Mouse (Mus musculus) gonadal fat pad, adult 2 months (tissue): ENCODE results near the gene Fads2. TPM values are rescaled to one million over a fixed set of nuclear protein-coding genes. Genes with fewer than 3 reads are reported as not detected.

ENCODE experiments used
- DNase-seq: peaks from one replicate; pipeline ENCODE4 v3.0.0-alpha.2; 2012; ENCODE audit warnings: low read depth
- polyA plus RNA-seq: library from polyadenylated mRNA; depleted of rRNA; stranded (reverse); fragments of >200 nt; gene quantifications from 2 replicates; pipeline ENCODE4 v1.2.3, GENCODE M21; 2012

Fads2 gene
- polyA plus RNA-seq, 1 experiment: 318 TPM

GRCm38 (mm10) chr19:10041388-10042148, 60.0 kb downstream of the Fads2 start, which contains the start of gene Fads3:
Fads3 (plus strand) TSS chr19:10041569.
- DNase-seq: no peak

DNA sequence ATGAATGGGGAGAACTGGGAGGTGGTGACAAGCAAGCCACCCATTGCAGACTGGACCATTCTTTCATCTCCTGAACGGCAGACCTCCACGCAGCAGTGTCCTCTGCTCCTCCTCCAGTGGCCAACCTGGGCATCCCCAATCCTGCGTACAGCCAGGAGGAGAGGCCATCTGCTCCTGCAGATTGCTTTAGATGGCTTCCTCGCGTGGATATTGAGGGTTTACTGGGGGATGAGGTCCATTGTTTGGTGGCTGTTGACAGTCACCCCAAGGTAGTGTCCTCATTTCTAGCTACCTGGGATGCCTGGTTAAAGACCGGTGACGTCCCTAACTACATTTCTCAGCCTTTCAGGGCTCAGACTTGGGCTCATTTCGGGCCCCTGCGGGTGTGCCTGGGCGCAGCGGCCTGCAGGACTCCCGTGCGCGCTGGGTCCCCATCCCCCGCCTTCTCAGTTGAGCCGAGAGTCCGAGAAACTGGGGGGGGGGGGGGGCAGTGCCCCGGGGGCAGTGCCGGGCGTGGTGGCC, 60.6 kb downstream of the Fads2 start:
- no peak for DNase-seq

- DNase-seq: no peak
Observed at GRCm38 (mm10) chr19:10039615-10040014, 61.9 kb downstream of the Fads2 start.

DNA sequence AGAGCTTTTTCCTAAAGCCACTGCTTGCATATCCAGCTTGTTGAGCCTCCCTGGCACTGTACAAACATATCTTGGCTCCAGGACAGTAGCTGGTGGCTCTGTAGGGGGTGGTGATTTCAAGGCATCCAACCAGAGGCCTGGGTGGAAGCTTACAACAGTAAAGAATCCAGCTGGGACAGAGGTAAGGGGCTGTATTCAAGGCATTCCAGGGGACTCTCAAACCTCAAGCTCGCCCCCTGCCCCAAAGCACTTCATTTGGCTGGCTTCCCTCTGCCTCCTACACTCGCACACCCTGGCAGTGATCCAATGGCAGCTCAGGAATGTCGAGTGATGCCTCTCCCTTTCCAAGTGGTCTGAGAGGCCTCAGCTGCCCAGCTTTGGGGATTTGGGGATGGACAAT, 62.6 kb downstream of the Fads2 start:
- no peak for DNase-seq

- no peak for DNase-seq
Observed at GRCm38 (mm10) chr19:10038364-10038763, 63.2 kb downstream of the Fads2 start.

DNA sequence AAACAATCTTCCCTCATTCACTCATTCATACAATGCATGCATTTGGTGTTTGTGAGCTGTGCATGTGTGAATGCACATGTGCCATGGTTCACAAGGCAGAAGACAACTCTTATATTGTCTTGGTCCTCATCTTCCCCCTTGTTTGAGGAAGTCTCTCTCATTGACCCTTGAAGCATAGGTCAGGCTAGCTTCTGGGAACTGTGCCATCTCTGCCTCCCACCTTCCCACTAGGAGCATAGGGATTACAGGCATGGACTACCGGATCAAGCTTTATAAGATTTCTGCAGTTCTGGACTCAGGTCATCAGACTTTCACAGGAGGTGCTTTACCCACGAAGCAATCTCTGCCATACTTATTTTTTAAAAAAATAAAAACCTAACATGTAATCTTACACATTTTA, 64.0 kb downstream of the Fads2 start:
- no peak for DNase-seq

GRCm38 (mm10) chr19:10034785-10035447, 66.6 kb downstream of the Fads2 start:
- DNase-seq: no peak

DNA sequence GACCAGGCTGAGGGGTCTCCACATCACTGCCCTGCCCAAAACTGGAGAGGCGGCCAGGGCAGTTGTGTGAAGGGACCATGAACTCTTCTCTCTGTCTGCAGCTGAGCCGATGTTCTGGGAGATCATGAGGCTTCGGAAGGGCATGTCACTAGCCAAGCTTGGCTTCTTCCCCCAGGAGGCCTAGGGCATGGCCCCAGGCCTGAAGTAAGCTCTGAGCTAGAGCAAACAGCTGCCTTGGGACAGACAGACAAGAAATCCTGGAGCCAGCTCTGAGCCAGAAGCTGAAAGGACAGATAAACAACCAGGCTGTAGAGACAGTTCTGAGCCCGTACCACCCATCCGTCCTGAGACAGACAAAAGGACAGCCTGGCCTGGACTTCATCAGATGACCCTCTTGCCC, 67.2 kb downstream of the Fads2 start:
- no peak for DNase-seq

- DNase-seq: no peak
Observed at GRCm38 (mm10) chr19:10033211-10033973, 68.2 kb downstream of the Fads2 start.

- DNase-seq: no peak
Observed at GRCm38 (mm10) chr19:10029746-10030145, 71.8 kb downstream of the Fads2 start.

- no peak for DNase-seq
Observed at GRCm38 (mm10) chr19:10025169-10025875, 76.2 kb downstream of the Fads2 start.

- no peak for DNase-seq
Observed at GRCm38 (mm10) chr19:10023304-10023758, 78.2 kb downstream of the Fads2 start.

DNA sequence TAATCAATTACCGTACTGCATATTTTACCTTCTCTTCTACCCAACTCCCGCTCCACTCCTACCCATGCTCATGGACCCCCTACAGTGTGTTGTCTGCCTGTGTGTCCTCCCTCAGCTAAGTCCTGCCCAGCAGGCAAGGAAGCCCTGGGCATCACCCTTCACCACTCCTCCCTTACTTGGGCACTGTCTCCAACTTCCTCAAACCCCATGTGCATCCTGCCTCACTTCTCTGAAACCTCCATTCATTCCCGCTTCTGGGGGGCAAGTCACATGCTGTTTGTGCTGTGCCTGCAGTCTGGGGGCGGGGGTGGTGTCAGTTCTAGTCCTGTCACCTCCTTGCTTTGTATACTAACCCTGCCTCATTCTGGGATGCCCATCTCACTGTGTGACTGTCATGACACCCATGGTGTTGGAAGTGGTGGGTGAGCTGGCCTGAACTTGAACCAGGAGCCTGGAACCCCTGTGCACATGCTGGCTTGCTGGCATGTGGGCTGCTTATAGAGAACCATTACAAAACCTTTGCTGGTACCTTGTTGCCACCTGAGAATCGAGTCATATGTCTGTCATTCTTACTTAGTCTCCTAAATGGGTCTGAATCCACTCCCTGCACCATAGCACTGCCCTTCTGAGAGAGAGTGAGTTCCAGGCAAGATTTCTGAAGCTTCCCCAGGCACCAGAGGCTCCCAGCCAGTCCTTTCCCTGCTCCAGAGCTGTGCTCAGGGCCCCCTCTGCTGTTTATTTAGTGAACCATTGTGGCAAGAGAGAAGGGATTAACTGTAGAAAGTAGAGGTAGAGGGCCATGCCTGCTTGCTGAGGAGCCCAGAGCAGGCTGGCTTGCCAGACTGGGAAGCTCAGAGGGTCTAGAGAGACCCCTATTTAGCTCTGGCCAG, 78.9 kb downstream of the Fads2 start:
- no peak for DNase-seq

DNA sequence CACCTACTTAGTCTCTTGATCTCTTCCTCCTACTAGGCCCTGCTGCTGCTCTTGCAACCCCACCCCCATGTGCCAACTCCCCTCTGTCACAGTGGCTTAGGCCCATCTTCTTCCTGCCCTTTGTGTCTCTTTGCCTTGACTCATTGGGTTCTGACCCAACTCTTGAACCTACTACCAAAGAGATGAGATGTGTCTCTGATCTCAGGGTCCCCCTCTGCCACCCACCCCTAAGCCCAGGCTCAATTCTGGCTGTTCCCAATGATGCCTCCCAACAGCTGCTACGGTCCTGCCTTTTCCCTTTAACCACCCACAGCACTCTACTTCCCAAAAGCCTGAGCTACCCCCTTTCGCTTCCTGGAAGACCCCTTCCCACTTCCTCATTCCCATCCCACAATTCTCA, 79.6 kb downstream of the Fads2 start:
- no peak for DNase-seq

DNA sequence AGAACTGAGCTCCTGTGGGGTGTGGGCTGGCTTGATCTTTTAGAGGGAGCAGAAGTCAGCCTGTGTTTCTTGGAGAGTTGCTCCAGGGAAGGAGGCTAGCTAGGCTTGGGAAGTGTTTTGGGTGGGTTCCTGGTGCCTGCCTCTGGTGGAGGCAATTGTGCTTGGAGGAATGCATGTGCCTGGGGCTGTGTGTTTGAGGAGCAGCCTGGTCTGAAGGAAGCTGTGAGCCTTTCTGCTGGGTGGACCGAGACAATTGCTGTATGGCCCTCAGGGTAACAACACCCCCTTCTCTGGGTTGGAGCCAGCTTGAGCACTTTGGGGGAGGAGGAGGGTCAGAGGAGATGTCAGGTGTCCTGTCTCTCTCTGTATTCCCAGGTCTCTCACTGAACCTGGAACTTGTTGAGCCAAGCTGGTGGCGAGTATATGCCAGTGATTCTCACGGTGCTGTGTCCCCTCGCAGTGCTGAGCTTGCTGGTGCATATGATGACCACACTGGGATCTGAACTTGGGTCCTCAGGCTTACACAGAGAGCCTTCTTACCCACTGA, 82.3 kb downstream of the Fads2 start:
- DNase-seq: no peak

- DNase-seq: no peak
Observed at GRCm38 (mm10) chr19:10018527-10018818, 83.1 kb downstream of the Fads2 start.

GRCm38 (mm10) chr19:10017637-10018526, 83.7 kb downstream of the Fads2 start:
- DNase-seq: no peak

GRCm38 (mm10) chr19:10016151-10016550, 85.4 kb downstream of the Fads2 start:
- DNase-seq: no peak

DNA sequence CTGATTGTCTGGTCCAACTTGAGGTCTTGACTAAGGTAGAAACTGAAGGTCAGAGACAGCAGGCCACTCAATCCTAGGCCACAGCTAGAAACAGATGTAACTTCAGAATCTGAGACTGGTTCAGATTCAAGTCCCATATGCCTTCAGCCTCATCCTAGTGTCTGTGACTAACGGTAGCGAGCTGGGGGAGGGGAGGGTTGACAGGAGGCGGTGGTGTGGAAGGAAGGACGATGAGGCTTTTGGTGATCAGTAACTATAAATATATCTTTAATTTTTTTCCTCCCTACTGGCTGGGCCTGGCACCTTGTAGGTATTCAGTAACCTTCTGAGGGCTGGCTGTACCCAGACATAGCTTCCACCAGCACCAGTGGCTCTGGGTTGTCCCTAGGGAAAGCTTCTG, 86.1 kb downstream of the Fads2 start:
- no peak for DNase-seq
